Mouse (Mus musculus): ENCODE data around the gene Olfr1048. TPM values are rescaled to one million over a fixed set of nuclear protein-coding genes. Genes with fewer than 3 reads are reported as not detected.

Olfr1048 gene
- polyA plus RNA-seq, 1 experiment from 2014 or later, result not detected

Other genes starting within 250 kb of the Olfr1048 start
- gene Olfr1031, start 250.0 kb downstream of the Olfr1048 start, polyA plus RNA-seq (2014; fragmentation: Nextera tagmentation; extraction: Ambion mirVana), result not detected in 2 replicates
- gene Olfr1032, start 234.7 kb downstream of the Olfr1048 start, polyA plus RNA-seq (2014; fragmentation: Nextera tagmentation; extraction: Ambion mirVana), result not detected in 2 replicates
- gene Olfr1033, start 219.7 kb downstream of the Olfr1048 start, polyA plus RNA-seq (2014; fragmentation: Nextera tagmentation; extraction: Ambion mirVana), result not detected in 2 replicates
- not detected in 2 replicates for gene Olfr1034, start 194.4 kb downstream of the Olfr1048 start, polyA plus RNA-seq (2014; fragmentation: Nextera tagmentation; extraction: Ambion mirVana)
- gene Olfr1036, start 166.3 kb downstream of the Olfr1048 start, polyA plus RNA-seq (2014; fragmentation: Nextera tagmentation; extraction: Ambion mirVana), result not detected in 2 replicates
- gene Olfr1037, start 152.9 kb downstream of the Olfr1048 start, polyA plus RNA-seq (2014; fragmentation: Nextera tagmentation; extraction: Ambion mirVana), result not detected in 2 replicates
- gene Olfr1039, start 104.4 kb downstream of the Olfr1048 start, polyA plus RNA-seq (2014; fragmentation: Nextera tagmentation; extraction: Ambion mirVana), result not detected in 2 replicates
- gene Olfr1040, start 93.6 kb downstream of the Olfr1048 start, polyA plus RNA-seq (2014; fragmentation: Nextera tagmentation; extraction: Ambion mirVana), result not detected in 2 replicates
- gene Olfr1042, start 78.5 kb downstream of the Olfr1048 start, polyA plus RNA-seq (2014; fragmentation: Nextera tagmentation; extraction: Ambion mirVana), result not detected in 2 replicates
- not detected in 2 replicates for gene Olfr1043, start 72.8 kb downstream of the Olfr1048 start, polyA plus RNA-seq (2014; fragmentation: Nextera tagmentation; extraction: Ambion mirVana)
- not detected in 2 replicates for gene Olfr1044, start 62.5 kb downstream of the Olfr1048 start, polyA plus RNA-seq (2014; fragmentation: Nextera tagmentation; extraction: Ambion mirVana)
- not detected in 2 replicates for gene Olfr52, start 54.6 kb downstream of the Olfr1048 start, polyA plus RNA-seq (2014; fragmentation: Nextera tagmentation; extraction: Ambion mirVana)
- gene Olfr1045, start 37.3 kb downstream of the Olfr1048 start, polyA plus RNA-seq (2014; fragmentation: Nextera tagmentation; extraction: Ambion mirVana), result not detected in 2 replicates
- gene Olfr1046, start 21.0 kb downstream of the Olfr1048 start, polyA plus RNA-seq (2014; fragmentation: Nextera tagmentation; extraction: Ambion mirVana), result not detected in 2 replicates
- gene Olfr1047, start 8.9 kb downstream of the Olfr1048 start, polyA plus RNA-seq (2014; fragmentation: Nextera tagmentation; extraction: Ambion mirVana), result not detected in 2 replicates
- gene Olfr1049, start 18.0 kb upstream of the Olfr1048 start, polyA plus RNA-seq (2014; fragmentation: Nextera tagmentation; extraction: Ambion mirVana), result not detected in 2 replicates
- not detected in 2 replicates for gene Olfr1051, start 38.8 kb upstream of the Olfr1048 start, polyA plus RNA-seq (2014; fragmentation: Nextera tagmentation; extraction: Ambion mirVana)
- gene Olfr1052, start 52.2 kb upstream of the Olfr1048 start, polyA plus RNA-seq (2014; fragmentation: Nextera tagmentation; extraction: Ambion mirVana), result not detected in 2 replicates
- not detected in 2 replicates for gene Olfr1053, start 75.0 kb upstream of the Olfr1048 start, polyA plus RNA-seq (2014; fragmentation: Nextera tagmentation; extraction: Ambion mirVana)
- not detected in 2 replicates for gene Olfr1054, start 95.1 kb upstream of the Olfr1048 start, polyA plus RNA-seq (2014; fragmentation: Nextera tagmentation; extraction: Ambion mirVana)
- not detected in 2 replicates for gene Olfr1055, start 110.0 kb upstream of the Olfr1048 start, polyA plus RNA-seq (2014; fragmentation: Nextera tagmentation; extraction: Ambion mirVana)
- gene Olfr1056, start 122.2 kb upstream of the Olfr1048 start, polyA plus RNA-seq (2014; fragmentation: Nextera tagmentation; extraction: Ambion mirVana), result not detected in 2 replicates
- gene Olfr1057, start 138.1 kb upstream of the Olfr1048 start, polyA plus RNA-seq (2014; fragmentation: Nextera tagmentation; extraction: Ambion mirVana), result not detected in 2 replicates
- gene Olfr1058, start 148.3 kb upstream of the Olfr1048 start, polyA plus RNA-seq (2014; fragmentation: Nextera tagmentation; extraction: Ambion mirVana), result not detected in 2 replicates
- gene Olfr1061, start 173.8 kb upstream of the Olfr1048 start, polyA plus RNA-seq (2014; fragmentation: Nextera tagmentation; extraction: Ambion mirVana), result not detected in 2 replicates
- not detected in 2 replicates for gene Olfr1062, start 186.5 kb upstream of the Olfr1048 start, polyA plus RNA-seq (2014; fragmentation: Nextera tagmentation; extraction: Ambion mirVana)
- gene Olfr1065, start 210.3 kb upstream of the Olfr1048 start, polyA plus RNA-seq (2014; fragmentation: Nextera tagmentation; extraction: Ambion mirVana), result not detected in 2 replicates
- gene Olfr1066, start 216.0 kb upstream of the Olfr1048 start, polyA plus RNA-seq (2014; fragmentation: Nextera tagmentation; extraction: Ambion mirVana), result not detected in 2 replicates
- gene Olfr228, start 247.1 kb upstream of the Olfr1048 start, polyA plus RNA-seq (2014; fragmentation: Nextera tagmentation; extraction: Ambion mirVana), result not detected in 2 replicates